Mouse (Mus musculus) embryonic facial prominence, embryonic 11.5 days (tissue): ENCODE results near the gene A730061H03Rik. TPM values are rescaled to one million over a fixed set of nuclear protein-coding genes. Genes with fewer than 3 reads are reported as not detected.

ENCODE experiments used
- ATAC-seq: fragments of 200-750 bp; cut with Nextera tagmentation; replicated peaks from 2 replicates; pipeline ENCODE4 v1.8.0; 2017; ENCODE audit warnings: low read depth; ENCODE audit not compliant: insufficient number of reproducible peaks, low FRiP score, low TSS enrichment
- DNase-seq: peaks from one replicate; pipeline ENCODE4 v3.0.0-alpha.2; 2015; ENCODE audit warnings: low spot score
- H3K27ac ChIP-seq: fragments of 300-500 bp; sonication (generic); replicated peaks from 2 replicates; pipeline ENCODE4 v1.5.1; 2014; ENCODE audit warnings: mild to moderate bottlenecking, low read depth, low read length, control low read depth
- H3K27me3 ChIP-seq: fragments of 300-500 bp; sonication (generic); 2 replicates; pipeline ENCODE4 v1.6.1; 2014; ENCODE audit warnings: mild to moderate bottlenecking, low read length, moderate library complexity, mixed read lengths; ENCODE audit not compliant: control insufficient read depth, insufficient read depth
- H3K36me3 ChIP-seq: fragments of 300-500 bp; sonication (generic); replicated peaks from 2 replicates; pipeline ENCODE4 v1.6.1; 2014; ENCODE audit warnings: low read depth, mild to moderate bottlenecking, low read length, moderate library complexity, mixed read lengths; ENCODE audit not compliant: control insufficient read depth, insufficient read depth
- H3K4me1 ChIP-seq: fragments of 300-500 bp; sonication (generic); 2 replicates; pipeline ENCODE4 v1.6.1; 2014; ENCODE audit warnings: low read length, mixed read lengths; ENCODE audit not compliant: control insufficient read depth, insufficient read depth
- H3K4me2 ChIP-seq: fragments of 300-500 bp; sonication (generic); 2 replicates; pipeline ENCODE4 v1.6.1; 2014; ENCODE audit warnings: low read depth, mild to moderate bottlenecking, control low read depth, low read length, moderate library complexity
- H3K4me3 ChIP-seq: fragments of 300-500 bp; sonication (generic); 2 replicates; pipeline ENCODE4 v1.5.1; 2014; ENCODE audit warnings: low read depth, low read length, control low read depth
- H3K9ac ChIP-seq: fragments of 300-500 bp; sonication (generic); replicated peaks from 2 replicates; pipeline ENCODE4 v1.6.1; 2014; ENCODE audit warnings: mild to moderate bottlenecking, control low read depth, low read length
- H3K9me3 ChIP-seq: fragments of 300-500 bp; sonication (generic); replicated peaks from 2 replicates; pipeline ENCODE4 v1.6.1; 2016; ENCODE audit warnings: mild to moderate bottlenecking, low read length, inconsistent platforms, mixed read lengths; ENCODE audit not compliant: control insufficient read depth
- WGBS: fragments of 180-500 bp; shearing (Covaris S2); extraction: QIAGEN DNeasy Blood & Tissue Kit; methylation state at CpG from one replicate; pipeline ENCODE4 v1.1.7; 2014; 5-methylcytosine and 5-hydroxymethylcytosine counted together
- polyA plus RNA-seq: library from polyadenylated mRNA; unstranded; fragments of >200 nt; fragmentation: Nextera tagmentation; extraction: Ambion mirVana; gene quantifications from 2 replicates; pipeline ENCODE4 v1.2.1, GENCODE M21; 2014

A730061H03Rik gene
- polyA plus RNA-seq, 1 experiment from 2014 or later: not detected

GRCm38 (mm10) chr14:55554635-55555034 lies 5.6 kb downstream of the A730061H03Rik start:
- Histone ChIP-seq H3K27me3 (no peaks in the 10 kb centered on the region), H3K4me2 (no peak overlapping the region), H3K27ac (no peak overlapping the region), H3K4me1 (no peaks in the 10 kb centered on the region), H3K36me3 (no peaks in the 10 kb centered on the region), H3K9me3 (no peaks in the 10 kb centered on the region), H3K4me3 (no peak overlapping the region), H3K9ac (no peak overlapping the region)
- ATAC-seq (no peak), DNase-seq (no peak)

- WGBS: 92% methylated on average over 8 of the region's 8 CpGs
- no peaks in the 10 kb centered on the region; the same call in 1 of the 2 replicates for H3K36me3 ChIP-seq
- no peak overlapping the region for H3K4me2 ChIP-seq
- ATAC-seq: no peak
- no peak overlapping the region for H3K4me3 ChIP-seq
- no peak overlapping the region for H3K27ac ChIP-seq
- H3K9me3 ChIP-seq: no peaks in the 10 kb centered on the region
- no peaks in the 10 kb centered on the region for H3K4me1 ChIP-seq
- no peak for DNase-seq
- no peaks in the 10 kb centered on the region for H3K27me3 ChIP-seq
- H3K9ac ChIP-seq: no peak overlapping the region
Observed at GRCm38 (mm10) chr14:55551794-55552193, 8.4 kb downstream of the A730061H03Rik start.

- H3K27me3 ChIP-seq: no peaks in the 10 kb centered on the region
- no peak overlapping the region for H3K4me2 ChIP-seq
- no peaks in the 10 kb centered on the region for H3K4me1 ChIP-seq
- whole genome bisulfite sequencing: 74% methylated on average over 5 of the region's 5 CpGs
- H3K27ac ChIP-seq: no peak overlapping the region
- no peaks in the 10 kb centered on the region for H3K9me3 ChIP-seq
- no peak overlapping the region for H3K4me3 ChIP-seq
- H3K36me3 ChIP-seq: no peaks in the 10 kb centered on the region; the same call in 1 of the 2 replicates
- no peak overlapping the region for H3K9ac ChIP-seq
- ATAC-seq: no peak
- DNase-seq: no peak
Observed at GRCm38 (mm10) chr14:55551347-55551746, 8.9 kb downstream of the A730061H03Rik start.

GRCm38 (mm10) chr14:55550191-55550590 lies 10.0 kb downstream of the A730061H03Rik start:
- Histone ChIP-seq H3K9me3 (no peaks in the 10 kb centered on the region), H3K36me3 (no peaks in the 10 kb centered on the region; the same call in 1 of the 2 replicates), H3K27ac (no peak overlapping the region), H3K4me1 (no peaks in the 10 kb centered on the region), H3K9ac (no peak overlapping the region), H3K27me3 (no peaks in the 10 kb centered on the region), H3K4me3 (no peak overlapping the region), H3K4me2 (no peak overlapping the region)
- DNase-seq (no peak), ATAC-seq (no peak)
- WGBS: 86% methylated on average over 6 of the region's 6 CpGs

GRCm38 (mm10) chr14:55544334-55544733 lies 15.9 kb downstream of the A730061H03Rik start:
- H3K36me3 ChIP-seq: no peaks in the 10 kb centered on the region; the same call in none of the 2 replicates
- WGBS: 87% methylated on average over 9 of the region's 9 CpGs
- H3K9ac ChIP-seq: no peak overlapping the region
- H3K4me3 ChIP-seq: no peak overlapping the region
- no peaks in the 10 kb centered on the region for H3K9me3 ChIP-seq
- DNase-seq: no peak
- ATAC-seq: no peak
- H3K27ac ChIP-seq: no peak overlapping the region
- no peaks in the 10 kb centered on the region for H3K4me1 ChIP-seq
- no peak overlapping the region for H3K4me2 ChIP-seq
- H3K27me3 ChIP-seq: no peaks in the 10 kb centered on the region

GRCm38 (mm10) chr14:55542268-55542667 lies 17.9 kb downstream of the A730061H03Rik start:
- no peak overlapping the region for H3K4me2 ChIP-seq
- no peak overlapping the region for H3K4me3 ChIP-seq
- no peak for ATAC-seq
- H3K27me3 ChIP-seq: no peaks in the 10 kb centered on the region
- no peak overlapping the region for H3K27ac ChIP-seq
- 95% methylated on average over 12 of the region's 12 CpGs for WGBS
- no peaks in the 10 kb centered on the region for H3K4me1 ChIP-seq
- H3K36me3 ChIP-seq: no peaks in the 10 kb centered on the region; the same call in 1 of the 2 replicates
- no peaks in the 10 kb centered on the region for H3K9me3 ChIP-seq
- no peak overlapping the region for H3K9ac ChIP-seq
- no peak for DNase-seq

GRCm38 (mm10) chr14:55540787-55541321 lies 19.4 kb downstream of the A730061H03Rik start:
- peak; percentile 67 for DNase-seq
- peak overlapping the region; percentile 76 for H3K27ac ChIP-seq
- H3K9ac ChIP-seq: peak overlapping the region; percentile 77
- H3K9me3 ChIP-seq: no peaks in the 10 kb centered on the region
- ATAC-seq: no peak
- H3K4me1 ChIP-seq: no peaks in the 10 kb centered on the region
- peak overlapping the region; percentile 62 for H3K4me3 ChIP-seq
- peak overlapping the region; percentile 86 for H3K4me2 ChIP-seq
- H3K27me3 ChIP-seq: no peaks in the 10 kb centered on the region
- WGBS: 8% methylated on average over 10 of the region's 10 CpGs
- H3K36me3 ChIP-seq: no peaks in the 10 kb centered on the region; the same call in 1 of the 2 replicates

GRCm38 (mm10) chr14:55540067-55540786 lies 20.0 kb downstream of the A730061H03Rik start, which contains the start of gene Pck2:
Gene Pck2 (plus strand): TSS chr14:55540266.
- H3K27ac ChIP-seq: peak within 1 kb of the TSS; percentile 76
- peak within 1 kb of the TSS; percentile 86 for H3K4me2 ChIP-seq
- no peaks in the 10 kb centered on the region for H3K27me3 ChIP-seq
- H3K9me3 ChIP-seq: no peaks in the 10 kb centered on the region
- under 1% methylated on average over 32 of the region's 32 CpGs for WGBS
- peak within 1 kb of the TSS; percentile 62 for H3K4me3 ChIP-seq
- ATAC-seq: peak; percentile 89
- peak within 1 kb of the TSS; percentile 77 for H3K9ac ChIP-seq
- H3K36me3 ChIP-seq: no peaks in the 10 kb centered on the region; the same call in 1 of the 2 replicates
- no peaks in the 10 kb centered on the region for H3K4me1 ChIP-seq
- peak; percentile 87 for DNase-seq
